Mouse (Mus musculus) ES-Bruce4 (cell line): ENCODE data around the gene Slc45a3. TPM values are rescaled to one million over a fixed set of nuclear protein-coding genes. Genes with fewer than 3 reads are reported as not detected.

ENCODE experiments used
- H3K27ac ChIP-seq: 2 replicates; pipeline ENCODE4 v1.5.1; 2012; ENCODE audit warnings: low read length, inconsistent platforms; ENCODE audit not compliant: insufficient read depth
- H3K27me3 ChIP-seq: 2 replicates; pipeline ENCODE4 v1.6.1; 2012; ENCODE audit warnings: mild to moderate bottlenecking, low read length, inconsistent platforms; ENCODE audit not compliant: control insufficient read depth, poor library complexity, insufficient read depth, severe bottlenecking
- H3K36me3 ChIP-seq: 2 replicates; pipeline ENCODE4 v1.6.1; 2012; ENCODE audit warnings: inconsistent platforms, mild to moderate bottlenecking, low read length, moderate library complexity; ENCODE audit not compliant: control insufficient read depth, poor library complexity, insufficient read depth, severe bottlenecking
- H3K4me1 ChIP-seq: one replicate; pipeline ENCODE4 v1.8.1; 2011; ENCODE audit warnings: low read length; ENCODE audit not compliant: control insufficient read depth, insufficient read depth
- H3K4me3 ChIP-seq: 2 replicates; pipeline ENCODE4 v1.5.1; 2011; ENCODE audit warnings: low read depth, mild to moderate bottlenecking, low read length
- H3K9ac ChIP-seq: 2 replicates; pipeline ENCODE4 v1.6.1; 2012; ENCODE audit warnings: low read depth, mild to moderate bottlenecking, inconsistent platforms; ENCODE audit not compliant: poor library complexity, severe bottlenecking
- H3K9me3 ChIP-seq: replicated peaks from 2 replicates; pipeline ENCODE4 v1.6.1; 2012; ENCODE audit warnings: mild to moderate bottlenecking, low read length, inconsistent platforms; ENCODE audit not compliant: control insufficient read depth, poor library complexity, insufficient read depth, severe bottlenecking
- CTCF ChIP-seq: IDR thresholded peaks from one replicate; pipeline ENCODE4 v1.8.1; 2011; ENCODE audit warnings: low read depth, low read length
- EP300 ChIP-seq: IDR thresholded peaks from 2 replicates; pipeline ENCODE4 v1.6.1; 2011; ENCODE audit warnings: low read depth, low read length; ENCODE audit not compliant: insufficient read depth
- POLR2A ChIP-seq: IDR thresholded peaks from one replicate; pipeline ENCODE4 v1.8.1; 2011; ENCODE audit warnings: low read length; ENCODE audit not compliant: insufficient read depth
- polyA plus RNA-seq: library from polyadenylated mRNA; stranded (reverse); fragments of >200 nt; gene quantifications from 2 replicates; pipeline ENCODE4 v1.2.4, GENCODE M21; 2011; ENCODE audit warnings: low read depth; ENCODE audit not compliant: missing spikeins, insufficient read depth, insufficient read length

The Slc45a3 gene
- polyA plus RNA-seq, 1 experiment = 3.3 TPM

- TF ChIP-seq CTCF = no peak
- TF ChIP-seq EP300 = no peak
- no peak for TF ChIP-seq POLR2A
Measured at GRCm38 (mm10) chr1:132005466-132005865, 42.7 kb downstream of the Slc45a3 start.

DNA sequence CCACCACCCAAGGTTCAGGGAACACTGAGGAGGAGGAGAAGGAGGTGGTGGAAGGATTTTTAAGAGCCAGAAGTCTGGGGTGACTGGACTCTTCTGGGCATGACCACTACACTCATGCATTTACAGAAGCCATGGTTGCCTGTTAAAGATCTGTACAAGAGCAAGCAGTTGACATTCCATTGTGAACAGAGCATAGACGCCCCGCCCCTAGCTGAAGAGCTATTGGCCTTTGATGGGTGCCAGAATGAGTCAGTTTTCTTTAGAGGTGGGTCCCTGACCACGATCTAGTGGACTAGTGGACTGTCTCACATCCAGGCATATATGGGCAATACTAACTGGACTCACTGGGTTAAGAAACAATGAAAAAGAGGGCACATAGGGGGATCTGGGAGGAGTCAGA is 43.3 kb downstream of the Slc45a3 start:
- Histone ChIP-seq H3K9me3 (no peaks in the 10 kb centered on the region), H3K27ac (no peak overlapping the region), H3K9ac (no peak overlapping the region), H3K27me3 (no peaks in the 10 kb centered on the region), H3K36me3 (no peaks in the 10 kb centered on the region), H3K4me1 (peaks cover 3% of the 10 kb centered on the region), H3K4me3 (no peak overlapping the region)
- TF ChIP-seq POLR2A (no peak), EP300 (no peak)

More at GRCm38 (mm10) chr1:132005466-132005865, 42.7 kb downstream of the Slc45a3 start:
- Histone ChIP-seq H3K36me3 (no peaks in the 10 kb centered on the region), H3K4me3 (no peak overlapping the region), H3K27ac (no peak overlapping the region), H3K9me3 (no peaks in the 10 kb centered on the region), H3K27me3 (no peaks in the 10 kb centered on the region), H3K4me1 (peaks cover 3% of the 10 kb centered on the region), H3K9ac (no peak overlapping the region)

GRCm38 (mm10) chr1:132006721-132007120 is 44.0 kb downstream of the Slc45a3 start:
- Histone ChIP-seq H3K4me1 (peaks cover 3% of the 10 kb centered on the region), H3K4me3 (no peak overlapping the region), H3K9ac (peak overlapping the region; percentile 98), H3K27ac (peak overlapping the region; percentile 70), H3K9me3 (no peaks in the 10 kb centered on the region), H3K27me3 (no peaks in the 10 kb centered on the region), H3K36me3 (no peaks in the 10 kb centered on the region)
- TF ChIP-seq POLR2A = no peak
- TF ChIP-seq EP300 = no peak
- TF ChIP-seq CTCF = no peak

DNA sequence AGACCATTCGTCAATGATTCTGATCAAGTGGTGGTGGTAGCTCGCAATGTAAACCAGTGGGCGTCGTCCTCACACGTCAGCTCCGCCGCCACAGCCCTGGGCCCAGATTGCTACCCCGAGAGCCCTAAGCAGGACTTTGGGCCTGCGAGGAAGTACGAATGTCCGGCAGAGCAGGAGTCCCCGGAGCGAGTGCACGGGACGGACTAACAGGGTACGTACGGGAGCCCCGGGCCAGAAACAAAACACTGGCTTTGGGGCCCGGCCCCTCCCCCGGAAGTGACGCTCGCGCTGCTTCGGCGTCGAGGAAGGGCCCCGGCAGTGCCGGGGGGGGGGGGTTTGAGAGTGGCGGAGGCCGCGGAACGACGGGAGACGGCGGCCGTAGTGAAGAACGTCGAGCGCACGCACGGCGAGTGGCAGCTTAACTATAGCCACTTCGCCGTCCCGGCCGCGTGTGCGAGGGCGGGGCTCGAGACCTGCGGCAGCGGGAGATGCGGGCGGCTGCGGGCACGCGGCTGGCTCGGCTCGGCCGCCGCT is 44.6 kb downstream of the Slc45a3 start, which contains the start of gene Elk4:
TSS of gene Elk4 (plus strand) at position 326 of the 534 bp plus-strand sequence.
- H3K36me3 ChIP-seq = no peaks in the 10 kb centered on the region
- H3K27me3 ChIP-seq = no peaks in the 10 kb centered on the region
- no peaks in the 10 kb centered on the region for H3K9me3 ChIP-seq
- H3K4me3 ChIP-seq = peak within 1 kb of the TSS; percentile 80
- H3K4me1 ChIP-seq = peaks cover 3% of the 10 kb centered on the region
- H3K27ac ChIP-seq = peak within 1 kb of the TSS; percentile 92
- peak within 1 kb of the TSS; percentile 98 for H3K9ac ChIP-seq
- peak; percentile 34 for TF ChIP-seq POLR2A
- TF ChIP-seq CTCF = no peak

DNA sequence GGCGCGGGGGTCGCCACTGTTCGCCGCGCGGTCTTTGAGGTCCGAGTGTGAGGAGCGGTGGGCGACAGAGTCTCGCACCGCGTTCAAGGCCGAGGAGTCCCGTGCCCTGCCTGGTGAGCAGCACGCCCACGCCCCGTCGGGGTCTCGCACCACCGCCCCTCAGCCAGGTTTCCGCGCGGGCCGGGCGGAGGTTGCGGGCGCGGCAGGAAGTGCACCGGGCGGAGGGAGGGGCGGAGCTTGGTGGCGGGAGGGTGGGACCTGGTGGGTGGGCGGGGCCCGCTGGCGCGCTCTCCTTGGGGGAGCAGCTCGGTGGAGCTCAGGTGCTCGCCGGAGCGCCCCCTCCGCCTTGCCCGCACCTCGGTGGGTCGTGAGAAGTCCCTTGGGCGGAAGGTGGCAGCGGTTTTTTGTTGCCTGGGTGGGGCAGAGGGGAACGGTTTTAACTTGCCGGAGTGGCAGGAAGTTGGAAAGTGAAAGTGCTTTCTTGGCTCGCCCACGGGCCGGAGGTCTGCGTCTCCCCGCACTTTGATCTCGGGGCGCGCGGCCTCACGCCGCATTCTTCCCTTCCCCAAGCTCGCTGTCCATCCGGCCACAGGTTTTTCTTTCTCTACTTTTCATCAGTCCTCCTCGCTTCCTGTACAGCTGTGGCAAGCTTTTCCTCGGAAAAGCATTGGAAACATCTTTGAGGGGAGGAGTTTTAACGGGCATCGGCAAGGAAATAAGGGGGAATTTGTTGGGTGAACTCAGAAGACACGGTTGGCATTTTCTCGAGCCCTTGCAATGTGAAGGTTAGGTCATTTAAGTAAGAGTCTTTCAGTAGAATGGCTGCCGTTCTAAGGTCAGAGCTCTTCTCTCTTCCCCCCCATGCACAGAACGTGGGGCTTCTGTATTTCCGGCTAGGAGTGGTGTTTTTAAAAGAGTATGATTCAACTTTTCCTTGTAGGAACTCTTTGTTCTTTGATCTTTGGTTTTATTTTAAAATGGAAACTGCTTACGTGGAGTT is 45.4 kb downstream of the Slc45a3 start:
- TF ChIP-seq CTCF (no peak), POLR2A (peak; percentile 69), EP300 (no peak)
- H3K4me1 ChIP-seq = peaks cover 3% of the 10 kb centered on the region
- peak overlapping the region; percentile 92 for H3K27ac ChIP-seq
- peak overlapping the region; percentile 80 for H3K4me3 ChIP-seq
- H3K9ac ChIP-seq = peak overlapping the region; percentile 98
- H3K36me3 ChIP-seq = no peaks in the 10 kb centered on the region
- no peaks in the 10 kb centered on the region for H3K27me3 ChIP-seq
- no peaks in the 10 kb centered on the region for H3K9me3 ChIP-seq
